Mouse (Mus musculus) myocyte (in vitro differentiated cells): ENCODE data around the gene Dnajc13.

Source experiments
- CEBPB ChIP-seq: IDR thresholded peaks from 2 replicates; pipeline ENCODE4 v1.6.1; 2011; ENCODE audit warnings: mild to moderate bottlenecking, moderate library complexity; ENCODE audit not compliant: poor library complexity, insufficient read depth, severe bottlenecking
- E2F4 ChIP-seq: IDR thresholded peaks from one replicate; pipeline ENCODE4 v1.6.1; 2011; ENCODE audit warnings: mild to moderate bottlenecking, control low read depth, moderate library complexity; ENCODE audit not compliant: insufficient read depth
- MAX ChIP-seq: IDR thresholded peaks from one replicate; pipeline ENCODE4 v1.6.1; 2011; ENCODE audit warnings: low read depth, mild to moderate bottlenecking, control low read depth
- MYOD1 ChIP-seq, 3 experiments: IDR thresholded peaks; one replicate each; pipeline ENCODE4 v1.6.1; 2011; ENCODE audit warnings: control low read depth in 2 of 3, low read depth in 2 of 3, mild to moderate bottlenecking in 2 of 3, moderate library complexity in 1 of 3; ENCODE audit not compliant: insufficient read length in 2 of 3, control insufficient read depth in 1 of 3
- MYOG ChIP-seq, 3 experiments: IDR thresholded peaks; one replicate each; pipeline ENCODE4 v1.6.1; 2011; ENCODE audit warnings: control low read depth in 2 of 3, low read depth in 2 of 3, mild to moderate bottlenecking in 2 of 3; ENCODE audit not compliant: insufficient read length in 2 of 3, control insufficient read depth in 1 of 3, insufficient read depth in 1 of 3
- POLR2A ChIP-seq: IDR thresholded peaks from one replicate; pipeline ENCODE4 v1.6.1; 2011; ENCODE audit warnings: low read depth, mild to moderate bottlenecking, control low read depth, moderate library complexity; ENCODE audit not compliant: insufficient read length
- POLR2AphosphoS2 ChIP-seq: IDR thresholded peaks from one replicate; pipeline ENCODE4 v1.6.1; 2011; ENCODE audit warnings: low read depth, control low read depth; ENCODE audit not compliant: insufficient read length
- REST ChIP-seq: IDR thresholded peaks from one replicate; pipeline ENCODE4 v1.6.1; 2011; ENCODE audit warnings: mild to moderate bottlenecking, control low read depth, moderate library complexity; ENCODE audit not compliant: insufficient read depth, insufficient read length
- SRF ChIP-seq: IDR thresholded peaks from one replicate; pipeline ENCODE4 v1.6.1; 2011; ENCODE audit warnings: low read depth; ENCODE audit not compliant: control insufficient read depth, insufficient read length
- TCF12 ChIP-seq: IDR thresholded peaks from one replicate; pipeline ENCODE4 v1.6.1; 2011; ENCODE audit warnings: mild to moderate bottlenecking, control low read depth; ENCODE audit not compliant: poor library complexity, insufficient read depth, severe bottlenecking
- TCF3 ChIP-seq: IDR thresholded peaks from one replicate; pipeline ENCODE4 v1.6.1; 2011; ENCODE audit warnings: low read depth, control low read depth; ENCODE audit not compliant: insufficient read length
- USF1 ChIP-seq: IDR thresholded peaks from one replicate; pipeline ENCODE4 v1.6.1; 2011; ENCODE audit warnings: low read depth, mild to moderate bottlenecking, control low read depth, moderate library complexity

DNA sequence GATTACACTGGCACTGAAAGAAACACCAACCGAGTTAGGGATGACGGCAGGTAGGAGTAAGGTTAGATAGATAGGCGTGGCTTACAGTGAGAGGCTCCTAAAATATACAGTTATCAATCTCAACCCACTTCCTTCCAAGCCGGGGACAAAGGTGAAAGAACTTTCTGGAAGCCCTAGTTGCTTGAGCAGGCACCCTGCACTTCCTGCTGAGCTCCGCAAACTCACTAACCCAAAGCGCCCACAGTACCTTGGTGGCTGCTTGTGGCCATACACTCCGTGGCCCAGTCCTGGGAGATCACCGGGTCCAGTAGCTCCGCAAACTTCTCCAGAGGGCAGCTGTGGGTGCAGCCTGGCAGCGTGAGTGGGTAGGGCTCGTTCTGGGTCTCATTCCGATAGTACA lies 37.8 kb upstream of the Dnajc13 start:
- no peak for TF ChIP-seq POLR2A
- TF ChIP-seq TCF12: no peak
- no peak for TF ChIP-seq E2F4
- TF ChIP-seq MYOD1 (IDR thresholded peaks at IDR 0.05; ENCODE audit: control insufficient read depth in 1 of 3, insufficient read length in 2 of 3, low read depth in 2 of 3): no peak
- no peak for TF ChIP-seq CEBPB
- TF ChIP-seq POLR2AphosphoS2: no peak
- no peak for TF ChIP-seq USF1
- no peak for TF ChIP-seq SRF
- TF ChIP-seq MAX: no peak
- no peak for TF ChIP-seq REST
- no peak for TF ChIP-seq TCF3
- no peak for TF ChIP-seq MYOG (IDR thresholded peaks at IDR 0.05; ENCODE audit: control insufficient read depth in 1 of 3, insufficient read depth in 1 of 3, insufficient read length in 2 of 3, low read depth in 2 of 3)
